Mouse (Mus musculus): ENCODE measurements at regions not wholly inside any gene's neighbourhood (a gene's known extent, or its start where the extent isn't known, plus 50 kb on each side); places are given as distances from the start of the nearest gene placed in this dataset.

- TF ChIP-seq POLR2A (IDR thresholded peaks at IDR 0.05; ENCODE audit: control insufficient read depth, low read depth, low read length): no peak
- no peak for TF ChIP-seq CTCF (IDR thresholded peaks at IDR 0.05; ENCODE audit: control insufficient read depth, insufficient read depth, insufficient replicate concordance, low read depth, low read length)
These were observed 468.8 kb downstream of the 9430069I07Rik start for GRCm38 (mm10) chr15:33888865-33889368.

Measured in testis, adult 2 months (tissue).